Mouse (Mus musculus) mouse trophoblast stem cell (cell line): ENCODE results near the gene Baiap2l1.
"Not testable (repeated sequence)": the region's sequence is repeated elsewhere in the genome, so short reads cannot be mapped to it uniquely, and the experiment has no call there.

ENCODE experiments used
- in situ Hi-C, 2 experiments: fragments of 300-500 bp; cut with MseI, MboI; formaldehyde crosslinking; loops; 2 replicates in 1 of 2; 3 replicates in 1 of 2; pipeline ENCODE4 v1.15.1; 2025

Gene Baiap2l1

DNA sequence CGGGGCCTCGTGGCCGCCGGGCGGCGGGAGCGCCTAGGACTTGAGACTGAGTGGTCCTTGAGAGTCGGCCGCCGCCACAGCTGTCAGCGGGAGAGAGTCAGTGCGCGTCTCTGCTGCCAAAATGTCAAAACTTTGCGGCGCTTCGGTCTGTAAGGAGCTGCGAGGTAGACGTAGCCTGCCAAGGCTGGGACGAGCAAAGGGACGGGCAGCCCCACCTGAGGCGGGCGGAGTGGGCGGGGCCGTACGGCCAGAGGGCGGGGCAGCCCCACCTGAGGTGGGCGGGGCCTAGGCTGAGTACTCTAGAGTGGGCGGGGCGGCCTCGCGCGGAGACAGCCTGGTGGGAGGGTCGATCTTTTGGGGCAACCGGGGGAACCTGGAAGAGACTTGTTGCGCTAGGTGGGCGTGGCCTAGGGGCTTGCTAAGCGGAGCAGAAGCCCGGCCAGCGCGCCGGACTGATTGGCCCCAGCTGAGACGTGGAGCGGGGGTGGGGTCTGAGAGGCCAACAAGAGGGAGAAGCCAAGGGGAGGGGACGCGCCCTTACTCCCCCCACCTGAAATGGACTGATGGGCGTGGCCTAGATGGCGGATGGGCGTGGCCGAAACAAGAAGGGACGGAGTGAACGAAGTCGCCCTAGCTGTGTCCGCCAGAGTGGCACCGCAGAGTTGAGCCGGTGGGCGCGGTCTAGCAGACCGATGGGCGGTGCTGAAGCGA, at the start of gene Baiap2l1:
Gene Baiap2l1, minus strand, starts transcription at position 232 of the 711 bp plus-strand sequence.
- in situ Hi-C loops: no loop called here

DNA sequence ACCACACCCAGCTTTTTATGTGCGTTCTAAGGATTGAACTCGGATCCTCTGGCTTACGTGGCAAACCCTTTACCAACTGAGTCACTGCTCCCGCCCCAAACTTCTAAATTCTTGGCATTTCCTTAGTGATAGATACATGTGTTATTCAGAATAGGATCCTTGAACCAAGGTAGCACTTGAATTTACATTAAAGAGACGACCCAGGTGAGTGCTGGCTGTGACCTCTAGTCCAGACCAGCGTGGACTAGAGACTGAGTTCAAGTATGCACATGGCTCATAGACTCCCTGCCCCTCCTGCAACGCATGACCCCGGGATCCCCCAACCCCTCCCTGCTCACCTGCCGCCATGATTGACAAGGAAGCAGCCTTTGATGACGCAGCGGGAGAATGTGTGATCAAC, 48.3 kb upstream of the Baiap2l1 start:
- in situ Hi-C loops: no loop called here

DNA sequence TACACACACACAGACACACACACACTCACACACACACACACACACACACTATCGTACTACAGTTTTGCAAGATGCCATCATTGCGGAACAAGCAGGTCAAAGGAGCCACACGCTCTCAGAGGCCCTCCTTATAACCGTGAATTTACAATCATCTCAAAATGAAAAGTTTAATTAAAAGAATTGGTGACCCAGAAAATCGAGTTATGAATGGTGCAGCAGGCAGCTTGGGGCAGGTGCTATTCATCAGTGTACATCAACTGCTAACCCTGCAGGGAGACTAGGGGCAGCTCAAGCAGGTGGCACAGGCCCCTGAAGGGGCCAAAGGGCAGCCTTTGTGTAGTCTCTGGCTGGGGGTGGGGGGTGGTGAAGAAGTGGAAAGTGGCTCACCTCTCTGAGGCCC, 42.9 kb upstream of the Baiap2l1 start:
- in situ Hi-C loops: no loop called here

DNA sequence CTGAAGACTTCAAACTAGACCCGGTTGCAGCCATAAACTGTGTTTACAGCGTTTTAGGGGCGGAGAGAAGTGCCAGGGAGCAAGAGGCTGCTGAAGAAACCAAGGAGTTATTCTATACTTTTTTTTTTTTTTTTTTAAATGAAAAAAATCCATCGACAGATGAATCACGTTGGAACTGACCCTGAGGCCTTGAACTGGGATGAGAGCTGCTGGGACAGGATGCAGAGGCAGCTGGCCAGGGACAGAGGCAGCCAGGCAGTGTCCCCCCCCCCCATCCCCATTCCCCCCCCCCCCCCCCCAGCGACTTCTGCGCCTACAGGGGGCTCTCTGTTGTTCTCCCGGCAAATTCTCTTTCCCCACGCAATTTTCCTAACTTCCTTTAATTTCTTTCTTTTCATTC, 39.7 kb upstream of the Baiap2l1 start:
- in situ Hi-C loops: no loop called here

DNA sequence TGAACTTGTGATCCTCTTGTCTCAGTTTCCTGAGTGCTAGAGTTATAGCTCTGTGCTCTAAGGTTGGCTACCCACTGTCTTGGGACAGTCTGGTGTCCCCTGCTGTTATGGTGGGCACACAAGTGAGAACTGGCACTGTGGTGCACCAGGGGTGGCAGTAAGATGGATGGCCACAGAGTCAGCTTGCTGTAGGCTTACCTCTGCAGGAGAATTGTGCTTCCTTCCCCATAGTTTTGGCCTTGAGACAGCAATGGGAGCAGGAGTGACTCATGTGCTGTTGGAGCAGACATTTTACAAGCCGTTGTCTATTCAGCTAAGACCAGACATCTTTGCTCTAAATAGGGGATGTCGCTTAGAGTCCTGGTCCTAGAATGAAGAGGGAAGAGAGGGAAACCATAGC, 36.2 kb upstream of the Baiap2l1 start:
- in situ Hi-C loops: no loop called here

DNA sequence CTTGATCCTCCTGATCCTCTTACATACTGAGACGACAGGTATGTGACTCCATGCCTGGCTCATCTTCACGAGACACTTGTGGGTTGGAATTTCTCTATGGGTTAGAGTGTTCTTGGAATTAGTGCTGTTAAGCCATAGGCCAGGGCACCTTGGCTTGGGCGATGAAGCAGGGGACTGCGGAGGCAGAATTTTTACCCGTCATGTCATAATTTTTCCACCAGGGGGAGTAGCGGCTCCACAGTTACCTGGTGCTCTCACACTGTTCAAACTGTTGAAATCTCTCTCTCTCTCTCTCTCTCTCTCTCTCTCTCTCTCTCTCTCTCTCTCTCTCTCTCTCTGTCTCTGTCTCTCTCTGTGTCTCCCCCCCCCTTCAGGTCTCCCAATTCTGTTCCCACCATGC, 29.9 kb upstream of the Baiap2l1 start:
- in situ Hi-C loops: loop anchor here (5.0 to 10.0 kb wide), 2 partner anchors 337 to 339 kb away; no protein-coding TSS in a partner anchor

DNA sequence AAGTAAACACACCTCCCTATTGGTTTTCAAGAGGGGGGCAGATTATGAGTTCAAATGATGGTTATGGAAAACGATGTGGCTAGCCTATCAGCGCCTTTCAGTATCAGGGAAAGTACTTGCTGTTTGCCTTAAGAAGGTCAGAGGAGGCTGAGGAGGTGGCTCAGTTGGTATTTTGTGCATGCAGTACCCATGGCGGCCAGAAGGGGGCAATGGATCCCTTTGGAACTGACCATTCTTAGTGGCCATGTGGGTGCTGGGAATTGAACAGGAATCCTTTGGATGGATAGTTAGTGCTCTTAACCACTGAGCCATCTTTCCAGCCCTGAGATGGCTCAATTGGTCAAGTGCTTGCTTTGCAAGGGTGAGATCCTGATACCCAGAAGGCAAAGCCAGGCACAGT, 26.0 kb upstream of the Baiap2l1 start:
- in situ Hi-C loops: loop anchor here in 1 of 2 experiments (10.0 kb wide), 1 partner anchor 341 kb away; no protein-coding TSS in a partner anchor

DNA sequence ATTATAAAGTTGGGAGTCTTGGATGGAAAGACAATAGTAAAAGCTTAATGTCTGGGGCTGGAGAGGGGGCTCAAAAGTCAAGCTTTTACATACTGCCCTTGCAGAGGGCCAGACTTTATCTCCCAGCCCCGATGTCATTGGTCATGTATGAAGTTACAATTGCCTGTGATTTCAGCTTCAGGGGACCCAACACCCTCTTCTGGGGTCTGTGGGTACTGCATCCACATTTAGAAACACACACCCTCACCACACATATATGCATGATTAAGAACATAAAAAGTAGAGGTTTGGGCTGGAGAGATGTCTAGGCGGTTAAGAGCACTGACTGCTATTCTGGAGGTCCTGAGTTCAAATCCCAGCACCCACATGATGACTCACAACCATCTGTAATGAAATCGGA, 23.9 kb upstream of the Baiap2l1 start:
- in situ Hi-C loops: loop anchor here in 1 of 2 experiments (10.0 kb wide), 1 partner anchor 343 kb away; no protein-coding TSS in a partner anchor

DNA sequence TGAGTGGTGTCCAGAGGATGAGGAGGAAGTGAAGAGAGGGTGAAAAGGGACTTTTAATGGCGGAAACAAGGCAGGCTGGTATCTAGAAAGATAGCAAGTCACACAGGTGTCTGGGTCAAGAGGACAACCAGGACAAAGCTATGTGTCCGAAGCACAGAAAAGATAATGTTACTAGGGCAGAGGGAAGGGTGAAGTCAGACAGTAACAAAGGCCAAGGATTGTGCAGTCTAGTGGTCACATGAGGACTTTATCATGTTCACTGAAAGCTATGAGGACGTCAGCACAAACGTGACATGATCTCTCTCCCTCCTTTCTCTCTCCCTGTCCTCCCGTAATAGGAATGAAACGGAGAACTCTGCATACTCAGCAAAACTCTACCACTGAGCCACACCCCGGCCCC, 22.8 kb upstream of the Baiap2l1 start:
- in situ Hi-C loops: loop anchor here in 1 of 2 experiments (10.0 kb wide), 1 partner anchor 344 kb away; no protein-coding TSS in a partner anchor

DNA sequence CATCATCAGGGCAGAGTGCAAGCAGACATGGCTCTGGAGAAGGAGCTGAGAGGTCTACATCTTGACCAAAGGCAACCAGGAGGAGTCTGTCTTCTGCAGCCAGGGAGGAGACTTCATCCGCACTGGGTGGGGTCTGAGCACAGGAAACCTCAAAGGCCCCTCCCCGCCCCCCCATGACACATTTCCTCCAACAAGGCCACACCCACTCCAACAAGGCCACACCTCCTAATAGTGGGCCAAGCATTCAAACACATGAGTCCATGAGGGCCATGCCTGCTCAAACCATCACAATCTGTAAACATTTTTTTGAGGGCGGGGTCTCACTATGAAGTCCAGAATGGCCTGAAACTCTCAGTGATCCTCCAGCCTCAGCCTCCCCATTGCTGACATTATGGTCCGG, 21.5 kb upstream of the Baiap2l1 start:
- in situ Hi-C loops: no loop called here

DNA sequence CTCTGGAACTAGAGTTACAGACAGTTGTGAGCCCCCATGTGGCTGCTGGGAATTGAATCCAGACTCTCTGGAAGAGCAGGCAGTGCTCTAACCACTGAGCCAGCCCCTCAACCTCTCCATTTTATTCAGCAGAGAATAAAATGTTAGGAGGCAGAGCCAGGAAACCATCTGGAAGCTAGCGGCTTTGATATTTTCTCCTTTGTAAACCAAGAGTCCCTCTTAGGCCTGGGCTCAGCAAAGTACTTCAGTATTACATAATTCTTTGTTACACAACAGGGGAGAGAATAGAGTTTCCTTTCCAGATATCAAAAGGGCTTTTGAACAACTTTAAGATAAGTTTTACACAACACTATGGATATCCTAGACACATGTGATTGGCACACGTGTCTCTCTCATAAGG, 15.0 kb upstream of the Baiap2l1 start:
- in situ Hi-C loops: no loop called here

DNA sequence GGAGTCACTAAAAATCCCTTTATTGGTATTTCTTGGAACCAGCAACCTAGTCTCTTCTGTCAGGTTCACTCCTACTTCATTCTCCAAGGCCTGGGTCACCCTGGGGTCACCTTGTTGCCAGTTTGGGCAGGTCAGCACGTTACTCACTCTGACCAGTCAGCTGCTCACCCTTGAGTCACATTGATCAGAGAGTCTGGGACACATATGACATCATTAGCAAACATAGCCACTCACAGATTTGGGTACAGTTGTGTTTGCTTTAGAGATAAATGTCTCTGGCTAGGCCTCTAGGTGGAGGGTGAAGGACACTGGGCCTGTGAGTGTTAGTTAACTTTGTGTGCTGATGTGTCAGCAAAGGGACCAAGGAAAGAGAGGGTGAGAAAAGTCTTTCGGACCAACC, 14.3 kb upstream of the Baiap2l1 start:
- in situ Hi-C loops: no loop called here

DNA sequence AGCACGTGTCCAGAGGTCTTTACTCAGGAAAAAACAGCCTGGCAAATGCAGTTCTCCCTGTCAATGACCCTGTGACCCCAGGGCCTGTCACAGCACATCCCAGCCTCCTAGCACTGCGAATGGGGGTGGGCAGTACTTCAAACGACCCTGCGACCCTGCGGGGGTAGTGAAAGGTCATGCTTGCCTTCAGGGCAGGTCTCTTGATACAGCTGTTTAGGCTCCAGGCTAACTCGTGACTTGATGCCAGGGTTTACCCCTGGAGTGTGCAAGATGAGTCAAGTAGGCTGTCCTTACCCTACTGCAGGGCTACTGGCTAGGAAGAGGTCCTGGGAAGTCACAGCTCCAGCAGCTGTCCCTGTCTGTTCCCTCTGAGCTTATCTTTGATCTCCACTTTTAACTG, 13.1 kb upstream of the Baiap2l1 start:
- in situ Hi-C loops: no loop called here

DNA sequence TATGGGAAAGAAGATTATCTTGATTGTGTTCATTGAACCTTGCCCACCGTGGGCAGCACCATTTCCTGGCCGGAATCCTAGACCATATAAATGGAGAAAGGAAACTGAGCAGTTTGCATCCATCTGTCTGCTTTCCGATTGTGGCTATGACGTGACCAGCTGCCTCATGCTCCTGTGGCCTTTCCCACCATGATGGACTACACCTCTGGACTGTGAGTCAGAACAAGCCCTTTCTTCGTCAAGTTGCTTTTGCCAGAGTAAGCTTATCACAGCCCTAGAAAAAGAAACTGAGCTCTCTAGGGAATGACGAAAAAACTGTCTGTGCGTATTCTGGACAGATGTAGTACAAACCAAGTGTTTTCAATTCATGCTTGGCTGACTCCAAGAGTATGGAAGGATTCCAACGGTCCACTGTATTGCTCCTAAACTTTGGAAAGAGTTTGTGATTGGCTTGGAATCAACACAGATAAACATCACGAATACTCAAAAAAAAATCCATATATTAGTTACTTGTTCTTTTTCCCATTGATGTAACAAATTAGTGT, 10.8 kb upstream of the Baiap2l1 start:
- in situ Hi-C loops: no loop called here

DNA sequence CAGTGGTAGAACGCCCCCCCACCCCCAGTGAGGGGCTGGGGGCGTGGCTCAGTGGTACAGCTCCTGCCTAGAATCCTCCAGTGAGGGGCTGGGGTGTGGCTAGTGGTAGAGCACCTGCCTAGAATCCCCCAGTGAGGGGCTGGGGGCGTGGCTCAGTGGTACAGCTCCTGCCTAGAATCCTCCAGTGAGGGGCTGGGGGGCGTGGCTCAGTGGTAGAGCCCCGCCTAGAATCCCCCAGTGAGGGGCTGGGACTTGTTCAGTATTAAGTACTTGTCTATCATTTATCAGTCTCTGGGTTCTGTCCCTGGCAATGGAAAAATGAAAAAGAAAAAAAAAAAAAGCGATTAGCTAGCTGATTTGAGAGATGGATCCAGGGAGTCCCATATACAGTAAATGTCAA, 8.6 kb upstream of the Baiap2l1 start:
- in situ Hi-C loops: not testable (repeated sequence)

DNA sequence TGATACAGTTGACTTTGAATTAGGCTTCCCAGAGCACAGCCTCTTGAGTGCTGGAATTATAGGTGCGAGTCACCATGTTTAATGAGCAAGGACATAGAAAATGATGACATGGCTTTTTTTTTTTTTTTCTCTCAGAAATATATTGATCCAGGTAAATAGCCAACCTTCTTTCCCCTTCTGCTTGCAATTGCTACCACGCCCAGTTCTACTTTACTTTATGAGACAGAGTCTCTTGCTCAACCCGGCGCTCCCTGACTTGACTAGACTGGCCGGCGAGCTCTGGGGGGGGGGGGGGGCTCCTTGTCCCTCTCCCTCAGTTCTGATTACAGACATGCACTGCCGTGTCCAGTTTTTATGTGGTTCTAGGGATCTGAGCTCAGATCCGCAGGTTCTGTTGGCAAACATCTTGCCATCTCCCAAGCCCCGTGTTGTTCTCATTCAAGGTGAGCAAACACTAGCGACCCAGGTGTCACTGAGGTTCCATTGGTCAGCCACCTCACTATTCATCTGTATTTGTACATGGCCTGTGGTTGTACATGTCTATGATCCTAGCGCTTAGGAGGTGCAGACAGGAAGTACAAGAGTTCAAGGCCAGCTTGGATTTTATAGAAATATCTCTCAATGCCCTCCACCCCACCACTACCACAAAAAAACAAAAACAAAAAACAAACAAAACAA, 6.9 kb upstream of the Baiap2l1 start:
- in situ Hi-C loops: no loop called here

DNA sequence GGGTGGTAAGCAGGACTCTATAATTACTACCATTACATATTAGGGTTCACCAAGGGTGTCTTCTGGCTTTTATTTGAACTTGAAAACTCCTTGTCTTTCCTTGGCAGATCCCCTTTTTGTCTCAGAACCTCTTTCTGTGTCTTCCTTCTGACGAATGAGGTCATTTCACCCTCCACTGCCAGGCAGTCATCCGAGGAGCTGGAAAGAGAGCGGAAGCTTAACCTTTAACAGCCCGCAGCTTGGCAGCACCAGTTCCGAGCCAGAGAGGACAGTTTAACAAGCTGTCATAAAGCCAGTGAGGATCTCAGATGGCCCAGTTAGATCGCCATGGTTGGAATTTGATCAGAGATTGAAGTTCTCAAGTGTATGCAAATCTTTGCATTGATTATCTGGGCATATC, 2.4 kb upstream of the Baiap2l1 start:
- in situ Hi-C loops: no loop called here

DNA sequence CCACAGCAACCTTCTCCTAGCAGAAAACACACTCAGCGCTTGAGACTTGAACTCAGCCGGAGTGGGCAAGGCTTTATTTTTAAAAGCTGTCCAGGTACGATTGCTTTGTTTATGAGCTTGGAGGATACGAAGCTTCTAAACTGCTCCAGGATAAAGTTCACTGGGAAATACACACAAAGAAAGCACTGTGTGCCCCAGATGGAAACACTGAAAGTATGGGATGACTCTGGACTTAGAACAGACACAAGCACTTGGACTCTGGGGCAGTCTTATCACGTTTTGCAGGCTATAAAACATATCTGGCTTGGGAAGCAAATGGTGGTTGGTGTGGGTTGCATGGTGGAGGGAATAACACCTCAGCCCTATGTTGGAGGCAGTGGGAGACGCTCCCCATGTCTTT, 2.0 kb upstream of the Baiap2l1 start:
- in situ Hi-C loops: no loop called here

DNA sequence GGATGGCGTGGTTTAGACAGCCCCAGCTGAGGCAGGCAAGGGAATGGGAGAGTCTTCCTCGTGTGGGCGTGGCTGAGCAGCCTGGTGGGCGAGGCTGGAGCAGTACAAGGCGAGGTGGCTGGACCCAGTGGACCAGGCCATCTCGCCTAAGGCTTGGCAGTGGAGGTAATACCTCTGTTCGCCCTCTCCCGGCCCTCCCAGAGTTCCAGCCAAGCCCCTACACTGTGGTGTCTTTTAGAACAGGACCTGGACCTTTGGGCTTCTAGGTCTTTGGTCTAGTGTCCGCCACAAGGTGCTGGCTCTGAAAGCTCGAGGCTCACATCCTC, 643 bp upstream of the Baiap2l1 start:
- in situ Hi-C loops: no loop called here

DNA sequence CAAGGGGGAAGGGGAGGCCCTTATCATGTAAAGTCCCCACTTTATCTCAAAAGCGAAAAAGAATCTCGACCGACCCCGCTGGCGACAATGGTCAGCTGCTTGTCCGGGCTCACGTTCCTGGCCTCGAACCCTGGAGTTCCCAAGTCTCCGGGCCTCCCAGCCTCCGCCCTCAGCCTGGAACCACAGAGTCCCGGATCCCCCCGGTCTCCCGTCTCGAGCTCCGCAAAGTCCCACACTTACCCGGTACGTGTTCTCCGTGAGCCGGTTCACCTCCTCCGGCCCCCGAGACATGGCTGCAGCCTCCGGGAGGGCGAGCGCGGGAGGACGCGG, 396 bp downstream of the Baiap2l1 start:
- in situ Hi-C loops: no loop called here

DNA sequence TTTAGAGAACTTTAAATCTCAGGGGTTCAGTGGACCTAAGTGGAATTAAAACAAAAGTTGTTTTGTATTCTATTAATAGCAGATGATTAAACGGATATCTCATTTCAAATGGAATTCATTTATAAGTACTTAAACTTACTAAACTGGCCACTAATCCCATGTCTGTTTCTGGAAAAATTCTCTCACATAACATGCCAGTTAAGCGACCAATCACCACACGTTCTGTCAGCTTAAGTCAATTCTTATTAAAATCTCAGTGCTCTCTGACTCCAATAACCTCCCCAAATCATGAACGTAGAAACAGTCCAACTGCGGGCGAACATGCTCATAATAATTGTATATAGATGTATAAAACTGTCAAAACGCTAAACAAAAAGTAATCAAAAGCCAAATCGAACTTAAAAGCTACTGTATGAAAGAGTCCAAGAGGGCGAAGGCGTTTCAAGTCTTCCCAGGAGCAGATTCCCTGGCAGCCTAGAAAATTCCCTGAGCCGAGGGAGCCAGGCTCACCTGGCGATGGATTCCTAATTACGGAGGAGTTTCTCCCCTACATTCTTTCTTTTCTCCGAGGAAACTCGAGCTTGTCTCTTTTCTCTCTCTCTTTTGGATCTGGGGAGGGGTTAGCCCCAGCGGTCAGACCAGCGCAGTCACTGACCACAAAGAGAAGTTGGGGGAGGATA, 996 bp downstream of the Baiap2l1 start:
- in situ Hi-C loops: no loop called here

DNA sequence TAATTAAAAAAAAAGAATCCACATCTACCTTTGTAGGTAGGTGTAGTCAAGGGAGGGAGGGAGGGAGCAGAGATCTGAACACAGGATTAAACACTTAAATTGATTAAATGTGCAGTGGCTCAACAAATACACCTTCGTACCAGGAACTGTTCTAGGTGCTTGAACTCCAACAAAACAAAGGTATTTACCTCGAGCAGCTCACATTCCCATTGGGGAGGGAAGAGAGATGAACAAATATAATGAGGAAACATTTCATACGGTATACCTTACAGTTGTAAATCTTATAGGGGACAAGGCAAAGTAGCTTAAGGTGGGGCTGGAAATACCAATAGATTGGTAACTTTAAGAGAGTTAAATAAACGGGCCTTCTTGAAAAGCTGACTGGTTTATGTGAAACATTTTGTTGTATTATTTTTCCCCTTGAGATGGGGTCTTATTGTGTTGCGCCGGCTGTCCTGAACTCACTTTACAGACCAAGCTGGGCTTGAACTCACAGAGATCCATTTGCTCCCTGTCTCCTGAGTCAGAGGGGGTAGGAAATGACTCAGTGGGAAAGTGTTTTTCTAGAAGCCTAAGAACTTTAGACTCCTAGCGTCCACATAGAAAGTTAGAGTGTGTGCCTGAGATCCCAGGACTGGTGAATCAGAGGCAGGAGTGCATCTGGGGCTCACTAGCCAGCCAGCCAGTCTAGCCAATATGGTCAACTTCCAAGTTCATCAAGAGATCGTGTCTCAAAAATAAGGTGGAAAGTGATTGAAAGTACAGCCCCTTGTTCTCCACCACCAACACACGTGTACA, 5.5 kb downstream of the Baiap2l1 start:
- in situ Hi-C loops: no loop called here
